Mouse (Mus musculus) liver, postnatal 0 days (tissue): Measurements from ENCODE around the gene Ncor2.

Experiments used
- CTCF ChIP-seq: sonication (generic); IDR thresholded peaks from 2 replicates; pipeline ENCODE4 v1.5.1; 2016; ENCODE audit warnings: antibody characterized with exemption, low read depth
- EP300 ChIP-seq: IDR thresholded peaks from 2 replicates; pipeline ENCODE4 v1.6.1; 2016; ENCODE audit warnings: antibody characterized with exemption, low read depth, mild to moderate bottlenecking

DNA sequence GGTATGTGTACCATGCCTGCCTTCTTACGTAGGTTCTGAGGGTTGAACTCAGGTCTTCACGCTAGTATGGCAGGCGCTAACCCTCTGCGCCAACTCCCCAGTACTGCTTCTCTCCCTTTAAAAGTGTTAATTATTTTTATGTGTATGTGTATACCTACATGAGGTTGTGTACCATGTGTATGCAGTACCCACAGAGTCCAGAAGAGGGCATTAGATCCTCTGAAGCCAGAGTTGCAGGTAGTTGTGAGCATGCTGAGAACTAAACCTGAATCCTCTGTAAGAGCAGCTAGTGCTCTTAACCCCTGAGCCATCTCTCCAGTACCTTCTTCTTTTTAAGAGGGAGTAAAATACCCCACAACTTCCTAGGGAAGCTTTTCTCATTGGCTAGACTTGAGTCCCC, 48.7 kb upstream of the Ncor2 start:
- TF ChIP-seq CTCF (no peak; the same call in 1 of the 2 replicates), EP300 (no peak)
